Mouse (Mus musculus) bone marrow, adult 2 months (tissue): ENCODE results near the gene Cstb.

Experiments
- CTCF ChIP-seq: fragments of 200-500 bp; IDR thresholded peaks from 2 replicates; pipeline ENCODE4 v1.5.1; 2011; ENCODE audit warnings: low read length, control low read depth; ENCODE audit not compliant: control insufficient read depth, insufficient read depth
- POLR2A ChIP-seq: fragments of 200-500 bp; IDR thresholded peaks from 2 replicates; pipeline ENCODE4 v1.6.1; 2011; ENCODE audit warnings: low read depth, mild to moderate bottlenecking, control low read depth, low read length, borderline replicate concordance; ENCODE audit not compliant: control insufficient read depth

DNA sequence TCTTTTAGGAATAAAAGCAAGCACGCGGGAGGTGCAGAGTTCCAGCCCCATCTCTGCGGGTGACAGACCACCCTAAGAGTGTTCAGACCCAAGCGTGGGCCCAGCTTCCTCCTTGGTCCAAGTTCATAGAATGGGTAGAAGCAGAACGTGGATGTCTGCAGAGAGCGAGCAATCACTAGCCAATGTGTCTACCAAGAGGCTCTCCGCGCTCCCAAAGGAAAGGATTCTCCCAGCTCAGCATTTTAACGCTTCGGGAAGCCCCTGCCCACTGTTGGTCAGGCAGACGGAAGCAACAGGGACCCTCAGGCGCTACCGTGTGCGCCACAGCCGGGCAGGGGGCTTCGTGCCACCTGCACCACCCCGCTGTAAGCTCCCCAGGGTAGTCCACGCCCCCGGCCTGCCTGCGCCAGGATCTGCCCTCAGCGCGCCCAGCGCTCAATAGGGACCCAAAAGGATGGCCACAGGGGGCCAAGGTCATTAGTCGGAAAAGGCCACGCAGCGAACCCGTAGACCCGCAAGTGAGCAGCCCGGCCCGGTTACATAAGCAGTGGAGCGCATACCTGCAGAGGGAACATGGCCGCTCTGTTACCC, 38.8 kb downstream of the Cstb start:
- TF ChIP-seq CTCF (no peak), POLR2A (no peak)
